Mouse (Mus musculus): ENCODE results near the gene Myo18b.

GRCm38 (mm10) chr5:112660924-112661431 is 235.2 kb downstream of the Myo18b start:
- no peak for TF ChIP-seq CTCF (IDR thresholded peaks at IDR 0.05; ENCODE audit: borderline replicate concordance, insufficient read depth, low read length)
- TF ChIP-seq POLR2A (IDR thresholded peaks at IDR 0.05; ENCODE audit: low read depth, low read length): no peak

Data from embryonic fibroblast, embryonic 13.5 days (primary cell).